Mouse (Mus musculus): ENCODE measurements around the gene Trmt44.

- TF ChIP-seq POLR2A (IDR thresholded peaks at IDR 0.05; ENCODE audit: borderline replicate concordance, control insufficient read depth, low read depth, low read length): no peak
- no peak for TF ChIP-seq CTCF (IDR thresholded peaks at IDR 0.05; ENCODE audit: control insufficient read depth, insufficient read depth, low read length)
These were observed 4.5 kb upstream of the Trmt44 start for GRCm38 (mm10) chr5:35579247-35579893.
